8 mouse cellular contexts compared by ENCODE assay signal in genomic region chr4:98924906-98925178, GRCm38 (mm10). TPM values are rescaled to one million over a fixed set of nuclear protein-coding genes. Genes with fewer than 3 reads are reported as not detected.
DNase-seq lines count a peak whose midpoint lies in the region; ATAC-seq and TF ChIP-seq lines count a peak whose summit lies in the region.

No protein-coding gene starts in this region.

- peak overlapping the region; percentile 87 for H3ac ChIP-seq in myocyte (ENCODE audit: control insufficient read depth, insufficient read length)

- peak overlapping the region; percentile 60; the same call in 1 of the 2 replicates for H3K27ac ChIP-seq in kidney, postnatal 0 days
- H3K27ac ChIP-seq in cortical plate, adult 2 months (ENCODE audit: insufficient read depth, low read length), result no peak overlapping the region
- 0 out of 2 replicates have a peak overlapping the region, but pooled peaks have one; percentile 9 for H3K27ac ChIP-seq in hindbrain, postnatal 0 days

- ATAC-seq in kidney, postnatal 0 days (replicated peaks; ENCODE audit: low FRiP score, low read depth), result no peak
- no peak for ATAC-seq in hindbrain, postnatal 0 days

- no peaks in the 10 kb centered on the region for H3K27me3 ChIP-seq in kidney, postnatal 0 days (ENCODE audit: insufficient read depth, low read length)
- H3K27me3 ChIP-seq in hindbrain, postnatal 0 days (ENCODE audit: insufficient read depth, low read length), result no peaks in the 10 kb centered on the region
- H3K27me3 ChIP-seq in myocyte (ENCODE audit: control insufficient read depth, insufficient read depth, insufficient read length), result no peaks in the 10 kb centered on the region

- intact Hi-C loops in gastrocnemius, postnatal 14 days (cut with DNase I; ENCODE audit: low total_unique reads), result no loop called here

- no peak for TF ChIP-seq POLR2A in cortical plate, adult 2 months (IDR thresholded peaks at IDR 0.05; ENCODE audit: extremely low read depth, insufficient read depth, low read length)
- no peak for TF ChIP-seq POLR2A in myocyte (IDR thresholded peaks at IDR 0.05; ENCODE audit: insufficient read length, low read depth)

- H3K9me3 ChIP-seq in kidney, postnatal 0 days (replicated peaks; ENCODE audit: low read length), result no peaks in the 10 kb centered on the region
- no peaks in the 10 kb centered on the region for H3K9me3 ChIP-seq in hindbrain, postnatal 0 days (ENCODE audit: low read length)

- peak overlapping the region; percentile 91 for H3K4me2 ChIP-seq in kidney, postnatal 0 days (ENCODE audit: low read length)
- H3K4me2 ChIP-seq in hindbrain, postnatal 0 days (ENCODE audit: low read depth, low read length), result peak overlapping the region; percentile 94
- peak overlapping the region; percentile 96 for H3K4me2 ChIP-seq in myocyte (ENCODE audit: low read depth)

- peaks cover 51% of the 10 kb centered on the region for H3K79me2 ChIP-seq in myocyte (ENCODE audit: control insufficient read depth, insufficient read depth)

- 0 out of 2 replicates have a peak, but pooled peaks cover 2% of the 10 kb centered on the region for H3K36me3 ChIP-seq in kidney, postnatal 0 days (ENCODE audit: insufficient read depth, low read length)
- no peaks in the 10 kb centered on the region for H3K36me3 ChIP-seq in hindbrain, postnatal 0 days (ENCODE audit: insufficient read depth, low read length)
- peaks cover 12% of the 10 kb centered on the region for H3K36me3 ChIP-seq in myocyte (ENCODE audit: control insufficient read depth, insufficient read depth)

- peaks cover 12% of the 10 kb centered on the region; the same call in 1 of the 2 replicates for H3K4me1 ChIP-seq in kidney, postnatal 0 days (replicated peaks; ENCODE audit: insufficient read depth, low read length)
- peaks cover 5% of the 10 kb centered on the region; the same call in 1 of the 2 replicates for H3K4me1 ChIP-seq in cortical plate, adult 2 months (ENCODE audit: control insufficient read depth, insufficient read depth, low read length)
- H3K4me1 ChIP-seq in hindbrain, postnatal 0 days (ENCODE audit: insufficient read depth, low read length), result peaks cover 13% of the 10 kb centered on the region; the same call in 1 of the 2 replicates

- H3K9ac ChIP-seq in kidney, postnatal 0 days (ENCODE audit: low read depth, low read length), result peak overlapping the region; percentile 90
- H3K9ac ChIP-seq in hindbrain, postnatal 0 days (replicated peaks; ENCODE audit: low read length), result peak overlapping the region; percentile 84

- TF ChIP-seq CTCF in kidney, postnatal 0 days (IDR thresholded peaks at IDR 0.05; ENCODE audit: low read depth), result no peak
- no peak for TF ChIP-seq CTCF in cortical plate, adult 2 months (IDR thresholded peaks at IDR 0.05; ENCODE audit: extremely low read depth, insufficient read depth, low read length)
- TF ChIP-seq CTCF in hindbrain, postnatal 0 days (IDR thresholded peaks at IDR 0.05; ENCODE audit: low read depth), result no peak

- H3K4me3 ChIP-seq in kidney, postnatal 0 days (replicated peaks; ENCODE audit: low read depth, low read length), result peak overlapping the region; percentile 93
- peak overlapping the region; percentile 71 for H3K4me3 ChIP-seq in cortical plate, adult 2 months (ENCODE audit: insufficient read depth, low read length)
- peak overlapping the region; percentile 87 for H3K4me3 ChIP-seq in hindbrain, postnatal 0 days (ENCODE audit: low read length)
- peak overlapping the region; percentile 54 for H3K4me3 ChIP-seq in myocyte

- 3% methylated on average over 2 of the region's 2 CpGs for WGBS in kidney, postnatal 0 days
- WGBS in hindbrain, postnatal 0 days, result 7% methylated on average over 2 of the region's 2 CpGs

- no peak for DNase-seq in kidney, postnatal 0 days (ENCODE audit: low spot score)
- no peak for DNase-seq in kidney, postnatal 4 days
- no peak for DNase-seq in hindbrain, postnatal 0 days (ENCODE audit: low spot score)
- no peak for DNase-seq in adrenal gland, postnatal 4 days (ENCODE audit: low spot score in 2 of 2)
- no peak for DNase-seq in left cerebral cortex, adult 11 months (ENCODE audit: low spot score)
- DNase-seq in gastrocnemius, postnatal 14 days, result no peak

TF ChIP-seq in myocyte, 11 proteins besides CTCF, POLR2A, EP300 and RAD21:
- TF ChIP-seq USF1 (IDR thresholded peaks at IDR 0.05; ENCODE audit: low read depth) (no peak), MAX (IDR thresholded peaks at IDR 0.05; ENCODE audit: low read depth) (no peak), POLR2AphosphoS2 (IDR thresholded peaks at IDR 0.05; ENCODE audit: insufficient read length, low read depth) (no peak), MYOG (IDR thresholded peaks at IDR 0.05; ENCODE audit: control insufficient read depth in 1 of 3, insufficient read depth in 1 of 3, insufficient read length in 2 of 3, low read depth in 2 of 3) (no peak), TCF12 (IDR thresholded peaks at IDR 0.05; ENCODE audit: insufficient read depth, poor library complexity, severe bottlenecking) (no peak)

RNA-seq across cellular contexts. Expression of gene Usp1, which starts 1.2 kb away (rescaled TPM):
- 73.0 and 83.7 TPM in 2 replicates for polyA plus RNA-seq in kidney, postnatal 0 days (2015; fragmentation: Nextera tagmentation; extraction: Ambion mirVana)
- polyA plus RNA-seq in cortical plate, adult 2 months (2012; rRNA removed), result 12.5 and 13.5 TPM in 2 replicates
- 9.9 and 11.4 TPM in 2 replicates for total RNA-seq in hindbrain, postnatal 0 days (2014; rRNA removed)
- polyA plus RNA-seq in hindbrain, postnatal 0 days (2015; fragmentation: Nextera tagmentation; extraction: Ambion mirVana), result 39.6 and 42.6 TPM in 2 replicates
- 14.6 TPM for polyA plus RNA-seq in myocyte (2012; fragmentation: generic; extraction: Trizol)
- total RNA-seq in adrenal gland, postnatal 4 days (2021), result 10 to 100 TPM; 48.1 to 59.0 TPM
- total RNA-seq in gastrocnemius, postnatal 14 days (2021), result 10 to 100 TPM; 11.7 TPM
